Mouse (Mus musculus): ENCODE results near the gene L1td1.

- TF ChIP-seq GATA2 (IDR thresholded peaks at IDR 0.05; ENCODE audit: borderline replicate concordance, low read depth, low read length) (no peak), CTCF (IDR thresholded peaks at IDR 0.05; ENCODE audit: low read depth, low read length) (no peak), GATA1 (IDR thresholded peaks at IDR 0.05; ENCODE audit: borderline replicate concordance, low read length) (no peak), POLR2AphosphoS5 (IDR thresholded peaks at IDR 0.05; ENCODE audit: insufficient replicate concordance, low read depth, low read length) (no peak), TAL1 (conservative IDR thresholded peaks at IDR 0.05; ENCODE audit: low read depth, low read length) (no peak)
Observed at GRCm38 (mm10) chr4:98743906-98744210, 17.3 kb downstream of the L1td1 start.
